Mouse (Mus musculus) kidney, postnatal 0 days (tissue): ENCODE data around the gene Fam120b. TPM values are rescaled to one million over a fixed set of nuclear protein-coding genes. Genes with fewer than 3 reads are reported as not detected.

Experiments
- ATAC-seq: fragments of 200-750 bp; cut with Nextera tagmentation; replicated peaks from 2 replicates; pipeline ENCODE4 v1.8.0; 2017; ENCODE audit warnings: low read depth, moderate number of reproducible peaks, moderate TSS enrichment, moderate library complexity; ENCODE audit not compliant: low FRiP score
- DNase-seq: peaks from one replicate; pipeline ENCODE4 v3.0.0-alpha.2; 2016; ENCODE audit warnings: low spot score
- H3K27ac ChIP-seq: fragments of 300-500 bp; sonication (generic); 2 replicates; pipeline ENCODE4 v1.5.1; 2014; ENCODE audit warnings: mild to moderate bottlenecking
- H3K27me3 ChIP-seq: fragments of 300-500 bp; sonication (generic); 2 replicates; pipeline ENCODE4 v1.6.1; 2014; ENCODE audit warnings: low read length, mixed read lengths; ENCODE audit not compliant: insufficient read depth
- H3K36me3 ChIP-seq: fragments of 300-500 bp; sonication (generic); 2 replicates; pipeline ENCODE4 v1.6.1; 2014; ENCODE audit warnings: low read length, mixed read lengths; ENCODE audit not compliant: insufficient read depth
- H3K4me1 ChIP-seq: fragments of 300-500 bp; sonication (generic); replicated peaks from 2 replicates; pipeline ENCODE4 v1.6.1; 2014; ENCODE audit warnings: antibody characterized with exemption, low read length, mixed read lengths; ENCODE audit not compliant: insufficient read depth
- H3K4me2 ChIP-seq: fragments of 300-500 bp; sonication (generic); 2 replicates; pipeline ENCODE4 v1.6.1; 2014; ENCODE audit warnings: mild to moderate bottlenecking, low read length, moderate library complexity, mixed read lengths
- H3K4me3 ChIP-seq: fragments of 300-500 bp; sonication (generic); replicated peaks from 2 replicates; pipeline ENCODE4 v1.5.1; 2014; ENCODE audit warnings: low read depth, low read length
- H3K9ac ChIP-seq: fragments of 300-500 bp; sonication (generic); 2 replicates; pipeline ENCODE4 v1.6.1; 2014; ENCODE audit warnings: low read depth, low read length
- H3K9me3 ChIP-seq: fragments of 300-500 bp; sonication (generic); replicated peaks from 2 replicates; pipeline ENCODE4 v1.6.1; 2016; ENCODE audit warnings: low read length, inconsistent platforms, mixed read lengths
- CTCF ChIP-seq: IDR thresholded peaks from 2 replicates; pipeline ENCODE4 v1.5.1; 2016; ENCODE audit warnings: antibody characterized with exemption, low read depth, mild to moderate bottlenecking, moderate library complexity
- WGBS: fragments of 180-500 bp; shearing (Covaris S2); extraction: QIAGEN DNeasy Blood & Tissue Kit; methylation state at CpG from one replicate; pipeline ENCODE4 v1.1.7; 2014; 5-methylcytosine and 5-hydroxymethylcytosine counted together
- polyA plus RNA-seq: library from polyadenylated mRNA; unstranded; fragments of >200 nt; fragmentation: Nextera tagmentation; extraction: Ambion mirVana; gene quantifications from 2 replicates; pipeline ENCODE4 v1.2.1, GENCODE M21; 2015

Fam120b gene
- polyA plus RNA-seq, 1 experiment from 2014 or later: 18.4 TPM

- Histone ChIP-seq H3K4me1 (peaks cover 16% of the 10 kb centered on the region), H3K9ac (no peak overlapping the region), H3K4me2 (no peak overlapping the region), H3K9me3 (no peaks in the 10 kb centered on the region), H3K27me3 (0 out of 2 replicates have a peak, but pooled peaks cover 4% of the 10 kb centered on the region), H3K4me3 (no peak overlapping the region), H3K36me3 (no peaks in the 10 kb centered on the region), H3K27ac (no peak overlapping the region)
- no peak for TF ChIP-seq CTCF
- WGBS: 17% methylated on average over 15 of the region's 15 CpGs
- DNase-seq (no peak), ATAC-seq (no peak)
These were observed 17.4 kb upstream of the Fam120b start for GRCm38 (mm10) chr17:15378413-15379109.

DNA sequence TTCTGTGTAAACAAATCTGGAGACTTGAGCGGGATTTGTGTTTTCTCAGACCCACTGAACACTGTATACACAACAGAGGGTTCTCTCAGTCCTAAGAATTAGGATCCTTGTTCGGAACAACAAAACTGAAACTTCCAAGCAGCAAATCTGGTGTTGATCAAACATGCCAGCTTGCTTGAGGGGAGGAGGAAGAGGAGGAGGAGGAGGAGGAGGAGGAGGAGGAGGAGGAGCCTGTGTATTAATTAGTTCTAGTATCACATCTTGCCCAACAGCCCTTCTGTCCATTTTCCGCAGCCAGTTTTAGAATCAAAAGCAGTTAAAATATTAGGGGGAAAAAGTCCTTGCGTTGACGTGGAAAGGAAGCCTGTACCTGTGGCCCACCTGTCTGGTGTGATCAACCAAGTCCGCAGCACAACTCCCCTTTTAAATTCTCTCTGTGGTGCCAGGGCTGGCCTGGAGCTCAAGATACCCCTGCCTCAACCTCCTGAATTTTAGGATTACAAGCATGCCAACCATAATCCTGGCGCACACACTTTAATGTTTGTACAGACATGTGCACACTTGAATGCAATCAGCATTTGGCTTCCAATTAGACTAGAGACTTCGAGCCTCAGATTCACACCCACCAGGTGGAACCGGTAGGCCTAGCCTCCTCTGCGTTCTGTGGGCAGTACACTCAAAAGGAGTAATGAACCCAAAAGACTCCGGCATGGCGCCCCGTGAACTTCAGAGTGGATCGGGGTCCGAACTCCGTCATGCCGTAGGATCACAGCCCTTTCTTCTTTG, 16.1 kb upstream of the Fam120b start:
- Histone ChIP-seq H3K4me2 (peak overlapping the region; percentile 79), H3K27me3 (0 out of 2 replicates have a peak, but pooled peaks cover 4% of the 10 kb centered on the region), H3K4me1 (peaks cover 16% of the 10 kb centered on the region), H3K4me3 (peak overlapping the region; percentile 40), H3K36me3 (no peaks in the 10 kb centered on the region), H3K9ac (peak overlapping the region; percentile 46; the same call in 1 of the 2 replicates), H3K27ac (no peak overlapping the region), H3K9me3 (no peaks in the 10 kb centered on the region)
- TF ChIP-seq CTCF: no peak
- WGBS: 16% methylated on average over 17 of the region's 17 CpGs
- DNase-seq (peak; percentile 21), ATAC-seq (no peak)

- DNase-seq (peak; percentile 65), ATAC-seq (peak; percentile 31)
- 1% methylated on average over 27 of the region's 27 CpGs for WGBS
- Histone ChIP-seq H3K9me3 (no peaks in the 10 kb centered on the region), H3K4me3 (peak overlapping the region; percentile 40), H3K4me2 (peak overlapping the region; percentile 79), H3K4me1 (peaks cover 16% of the 10 kb centered on the region), H3K9ac (peak overlapping the region; percentile 46; the same call in 1 of the 2 replicates), H3K36me3 (no peaks in the 10 kb centered on the region), H3K27ac (peak overlapping the region; percentile 70), H3K27me3 (0 out of 2 replicates have a peak, but pooled peaks cover 4% of the 10 kb centered on the region)
- no peak for TF ChIP-seq CTCF
These were observed 15.4 kb upstream of the Fam120b start for GRCm38 (mm10) chr17:15380641-15381051.

- no peak for TF ChIP-seq CTCF
- Histone ChIP-seq H3K27me3 (0 out of 2 replicates have a peak, but pooled peaks cover 4% of the 10 kb centered on the region), H3K9me3 (no peaks in the 10 kb centered on the region), H3K4me2 (peak overlapping the region; percentile 79), H3K9ac (0 out of 2 replicates have a peak overlapping the region, but pooled peaks have one; percentile 46), H3K4me3 (peak overlapping the region; percentile 40), H3K36me3 (no peaks in the 10 kb centered on the region), H3K4me1 (peaks cover 16% of the 10 kb centered on the region), H3K27ac (peak overlapping the region; percentile 70)
- peak; percentile 34 for ATAC-seq
- WGBS: 15% methylated on average over 22 of the region's 22 CpGs
- DNase-seq: peak; percentile 4
These were observed 14.7 kb upstream of the Fam120b start for GRCm38 (mm10) chr17:15381092-15381860.

GRCm38 (mm10) chr17:15381869-15382660, 13.9 kb upstream of the Fam120b start:
- H3K9ac ChIP-seq: no peak overlapping the region
- 51% methylated on average over 7 of the region's 7 CpGs for WGBS
- TF ChIP-seq CTCF: no peak

More at GRCm38 (mm10) chr17:15381869-15382660, 13.9 kb upstream of the Fam120b start:
- Histone ChIP-seq H3K4me2 (no peak overlapping the region), H3K36me3 (no peaks in the 10 kb centered on the region), H3K27me3 (0 out of 2 replicates have a peak, but pooled peaks cover 4% of the 10 kb centered on the region), H3K27ac (no peak overlapping the region), H3K9me3 (no peaks in the 10 kb centered on the region), H3K4me3 (no peak overlapping the region), H3K4me1 (peaks cover 16% of the 10 kb centered on the region)
- ATAC-seq: no peak
- DNase-seq: no peak
